Mouse (Mus musculus): ENCODE measurements around the gene Abca13. TPM values are rescaled to one million over a fixed set of nuclear protein-coding genes. Genes with fewer than 3 reads are reported as not detected.

Gene Abca13
- polyA plus RNA-seq, 1 experiment: 0.02 TPM

- no peak for DNase-seq (ENCODE audit: extremely low spot score in 1 of 2, low spot score in 1 of 2)
These were observed 455.5 kb downstream of the Abca13 start for GRCm38 (mm10) chr11:9647272-9647671.

- DNase-seq (ENCODE audit: extremely low spot score in 1 of 2, low spot score in 1 of 2): no peak
These were observed 456.2 kb downstream of the Abca13 start for GRCm38 (mm10) chr11:9647991-9648390.

GRCm38 (mm10) chr11:9666648-9667255 is 475.0 kb downstream of the Abca13 start:
- DNase-seq (ENCODE audit: extremely low spot score in 1 of 2, low spot score in 1 of 2): no peak

- no peak for DNase-seq (ENCODE audit: extremely low spot score in 1 of 2, low spot score in 1 of 2)
These were observed 477.7 kb downstream of the Abca13 start for GRCm38 (mm10) chr11:9669430-9669829.

- no peak for DNase-seq (ENCODE audit: extremely low spot score in 1 of 2, low spot score in 1 of 2)
These were observed 493.2 kb downstream of the Abca13 start for GRCm38 (mm10) chr11:9684952-9685351.

GRCm38 (mm10) chr11:9705190-9705589 is 513.4 kb downstream of the Abca13 start:
- DNase-seq (ENCODE audit: extremely low spot score in 1 of 2, low spot score in 1 of 2): no peak

GRCm38 (mm10) chr11:9727810-9728490 is 536.2 kb downstream of the Abca13 start:
- no peak for DNase-seq (ENCODE audit: extremely low spot score in 1 of 2, low spot score in 1 of 2)

- no peak for DNase-seq (ENCODE audit: extremely low spot score in 1 of 2, low spot score in 1 of 2)
These were observed 539.6 kb downstream of the Abca13 start for GRCm38 (mm10) chr11:9731300-9731699.

Other genes with a start within 250 kb of the Abca13 start
- 0.06 and 0.08 TPM in 2 replicates for gene Pkd1l1, start 218.7 kb upstream of the Abca13 start, polyA plus RNA-seq (2012; rRNA removed)
- gene Hus1, start 180.8 kb upstream of the Abca13 start, polyA plus RNA-seq (2012; rRNA removed): 12.0 TPM in 2 replicates
- 1.0 and 1.1 TPM in 2 replicates for gene Gm11992, start 143.3 kb upstream of the Abca13 start, polyA plus RNA-seq (2012; rRNA removed)
- 0.12 and 0.15 TPM in 2 replicates for gene Sun3, start 143.0 kb upstream of the Abca13 start, polyA plus RNA-seq (2012; rRNA removed)
- 5.9 and 8.4 TPM in 2 replicates for gene Upp1, start 73.8 kb upstream of the Abca13 start, polyA plus RNA-seq (2012; rRNA removed)